Mouse (Mus musculus) liver, postnatal 0 days (tissue): ENCODE measurements at regions not wholly inside any gene's neighbourhood (a gene's known extent, or its start where the extent isn't known, plus 50 kb on each side); places are given as distances from the start of the nearest gene placed in this dataset.
"Not testable (repeated sequence)": the region's sequence is repeated elsewhere in the genome, so short reads cannot be mapped to it uniquely, and the experiment has no call there.

Experiments used
- ATAC-seq: fragments of 200-750 bp; cut with Nextera tagmentation; 2 replicates; pipeline ENCODE4 v1.8.0; 2017; ENCODE audit warnings: mild to moderate bottlenecking, moderate library complexity
- DNase-seq: peaks from one replicate; pipeline ENCODE4 v3.0.0-alpha.2; 2016
- H3K27ac ChIP-seq: fragments of 300-500 bp; sonication (generic); 2 replicates; pipeline ENCODE4 v1.5.1; 2014; ENCODE audit warnings: antibody characterized with exemption, moderate library complexity, mild to moderate bottlenecking, low read depth
- H3K27me3 ChIP-seq: fragments of 300-500 bp; sonication (generic); 2 replicates; pipeline ENCODE4 v1.6.1; 2014; ENCODE audit warnings: low read length, control low read depth, mixed read lengths; ENCODE audit not compliant: insufficient read depth
- H3K36me3 ChIP-seq: fragments of 300-500 bp; sonication (generic); replicated peaks from 2 replicates; pipeline ENCODE4 v1.6.1; 2014; ENCODE audit warnings: mild to moderate bottlenecking, control low read depth, low read length, moderate library complexity, mixed read lengths; ENCODE audit not compliant: insufficient read depth
- H3K4me1 ChIP-seq: fragments of 300-500 bp; sonication (generic); 2 replicates; pipeline ENCODE4 v1.6.1; 2014; ENCODE audit warnings: antibody characterized with exemption, mild to moderate bottlenecking, control low read depth; ENCODE audit not compliant: insufficient read depth
- H3K4me2 ChIP-seq: fragments of 300-500 bp; sonication (generic); 2 replicates; pipeline ENCODE4 v1.6.1; 2014; ENCODE audit warnings: low read depth, mild to moderate bottlenecking, low read length, moderate library complexity, mixed read lengths
- H3K4me3 ChIP-seq: fragments of 300-500 bp; sonication (generic); 2 replicates; pipeline ENCODE4 v1.5.1; 2014; ENCODE audit warnings: low read depth, low read length
- H3K9ac ChIP-seq: fragments of 300-500 bp; sonication (generic); replicated peaks from 2 replicates; pipeline ENCODE4 v1.6.1; 2014; ENCODE audit warnings: mild to moderate bottlenecking, moderate library complexity
- H3K9me3 ChIP-seq: fragments of 300-500 bp; sonication (generic); 2 replicates; pipeline ENCODE4 v1.6.1; 2016; ENCODE audit warnings: mild to moderate bottlenecking, control low read depth, low read length, mixed read lengths
- CTCF ChIP-seq: sonication (generic); IDR thresholded peaks from 2 replicates; pipeline ENCODE4 v1.5.1; 2016; ENCODE audit warnings: antibody characterized with exemption, low read depth
- EP300 ChIP-seq: IDR thresholded peaks from 2 replicates; pipeline ENCODE4 v1.6.1; 2016; ENCODE audit warnings: antibody characterized with exemption, low read depth, mild to moderate bottlenecking
- WGBS: fragments of 180-500 bp; shearing (Covaris S2); extraction: QIAGEN DNeasy Blood & Tissue Kit; methylation state at CpG from one replicate; pipeline ENCODE4 v1.1.7; 2014; ENCODE audit not compliant: insufficient replicate concordance; 5-methylcytosine and 5-hydroxymethylcytosine counted together

- no peaks in the 10 kb centered on the region for H3K4me1 ChIP-seq
- no peak overlapping the region for H3K9ac ChIP-seq
- no peak for ATAC-seq
- no peak for TF ChIP-seq EP300
- no peaks in the 10 kb centered on the region for H3K27me3 ChIP-seq
- H3K4me2 ChIP-seq = no peak overlapping the region
- H3K27ac ChIP-seq = no peak overlapping the region
- no peaks in the 10 kb centered on the region for H3K36me3 ChIP-seq
- no peak for DNase-seq
- 71% methylated on average over 6 of the region's 6 CpGs for WGBS
- no peak overlapping the region for H3K4me3 ChIP-seq
- H3K9me3 ChIP-seq = no peaks in the 10 kb centered on the region
Observed at GRCm38 (mm10) chr4:10670846-10671428, 203.4 kb upstream of the 2610301B20Rik start.

DNA sequence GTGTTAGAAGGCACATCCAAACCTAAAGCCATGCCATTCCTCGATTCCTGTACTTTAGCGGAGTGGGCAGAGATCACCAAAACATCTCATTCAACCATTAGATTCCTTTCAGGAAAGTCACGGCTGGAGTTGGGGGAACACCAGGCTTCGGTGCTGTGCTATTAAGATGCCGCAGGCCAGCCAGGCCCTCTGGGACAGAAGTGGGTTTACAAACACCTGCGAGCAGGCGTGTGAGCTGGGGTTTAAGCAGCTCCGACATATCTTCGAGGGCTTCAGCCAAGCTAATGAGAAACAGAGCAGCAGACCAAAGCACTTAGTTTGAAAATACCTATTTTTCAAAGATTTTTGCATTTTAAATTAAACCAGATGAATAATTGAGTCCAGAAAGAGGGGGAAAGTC, 183.2 kb upstream of the 2610301B20Rik start:
- H3K27me3 ChIP-seq = no peaks in the 10 kb centered on the region
- no peak overlapping the region for H3K27ac ChIP-seq
- 84% methylated on average over 9 of the region's 9 CpGs for WGBS
- H3K9me3 ChIP-seq = no peaks in the 10 kb centered on the region
- DNase-seq = no peak
- TF ChIP-seq EP300 = no peak
- TF ChIP-seq CTCF = no peak
- ATAC-seq = no peak
- H3K4me1 ChIP-seq = no peaks in the 10 kb centered on the region
- H3K4me3 ChIP-seq = no peak overlapping the region
- no peak overlapping the region for H3K9ac ChIP-seq
- H3K36me3 ChIP-seq = no peaks in the 10 kb centered on the region
- no peak overlapping the region for H3K4me2 ChIP-seq

DNA sequence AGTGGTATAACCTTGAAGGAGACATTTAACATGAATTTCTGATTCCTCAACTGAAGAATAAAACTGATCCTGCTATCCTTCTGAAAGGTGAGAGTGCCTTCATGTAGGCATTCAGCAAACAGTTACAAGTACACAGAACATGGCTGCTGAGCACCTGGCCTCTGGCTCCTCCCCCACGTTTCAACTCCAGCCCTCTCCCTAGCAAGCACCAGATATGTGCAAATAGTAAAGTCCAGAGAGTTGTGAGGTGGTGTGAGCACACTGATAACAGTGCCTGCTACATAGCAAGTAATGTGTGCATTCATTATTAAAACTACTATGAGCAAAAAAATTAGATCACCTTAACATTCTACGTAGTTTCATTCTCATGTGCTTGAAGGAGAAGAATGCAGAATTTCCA, 181.4 kb upstream of the 2610301B20Rik start:
- DNase-seq (no peak), ATAC-seq (peak; percentile 85; the same call in 1 of the 2 replicates)
- Histone ChIP-seq H3K27ac (no peak overlapping the region), H3K9me3 (no peaks in the 10 kb centered on the region), H3K4me2 (no peak overlapping the region), H3K27me3 (no peaks in the 10 kb centered on the region), H3K9ac (no peak overlapping the region), H3K4me1 (no peaks in the 10 kb centered on the region), H3K36me3 (no peaks in the 10 kb centered on the region), H3K4me3 (no peak overlapping the region)
- 49% methylated on average over 2 of the region's 2 CpGs for WGBS
- TF ChIP-seq EP300 (no peak), CTCF (no peak)

GRCm38 (mm10) chr4:10693446-10694105, 180.7 kb upstream of the 2610301B20Rik start:
- H3K36me3 ChIP-seq = no peaks in the 10 kb centered on the region
- no peaks in the 10 kb centered on the region for H3K27me3 ChIP-seq
- DNase-seq = no peak
- no peaks in the 10 kb centered on the region for H3K9me3 ChIP-seq
- TF ChIP-seq CTCF (no peak), EP300 (no peak)
- H3K27ac ChIP-seq = no peak overlapping the region
- no peaks in the 10 kb centered on the region for H3K4me1 ChIP-seq
- no CpG with 5 or more reads among the region's 15 CpGs for WGBS
- no peak overlapping the region for H3K9ac ChIP-seq
- peak overlapping the region; percentile 4; the same call in 1 of the 2 replicates for H3K4me2 ChIP-seq
- H3K4me3 ChIP-seq = no peak overlapping the region; the same call in 1 of the 2 replicates
- ATAC-seq = no peak

- not testable (repeated sequence) for H3K4me3 ChIP-seq, H3K4me2 ChIP-seq, H3K27me3 ChIP-seq, H3K9ac ChIP-seq, H3K4me1 ChIP-seq, H3K36me3 ChIP-seq, H3K27ac ChIP-seq, ATAC-seq, H3K9me3 ChIP-seq
- DNase-seq = peak; percentile 48
- 52% methylated on average over 8 of the region's 21 CpGs for WGBS
Observed at GRCm38 (mm10) chr4:10694106-10694748, 180.1 kb upstream of the 2610301B20Rik start.

DNA sequence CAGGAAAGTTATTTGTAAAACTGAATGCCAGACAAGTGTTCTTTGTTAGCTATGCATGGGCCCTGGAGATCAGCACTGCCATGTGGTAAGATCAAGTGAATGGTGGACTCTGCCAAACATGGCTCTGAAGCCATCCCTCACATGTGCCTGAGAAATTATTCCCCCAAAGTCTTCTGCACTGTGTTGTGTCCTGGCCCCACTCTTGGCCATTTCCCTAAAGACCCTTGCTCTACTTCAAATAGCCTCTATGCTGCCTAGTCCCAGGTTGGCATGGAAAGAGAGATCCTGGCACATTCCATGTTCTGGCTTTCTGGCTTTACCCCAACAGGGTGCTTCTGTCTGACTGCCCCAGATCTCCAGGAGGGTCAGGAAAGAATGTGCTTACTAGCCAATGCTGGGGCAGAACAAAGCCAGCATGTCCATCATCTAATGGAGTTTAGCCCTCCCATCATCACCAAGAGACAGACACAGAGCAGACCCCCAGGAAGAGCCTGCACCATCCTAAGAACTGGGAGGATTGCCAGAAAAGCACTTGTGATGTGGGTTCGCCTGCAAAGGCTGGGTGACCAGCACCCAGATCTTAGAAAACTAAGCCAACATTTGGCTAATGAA, 177.0 kb upstream of the 2610301B20Rik start:
- Histone ChIP-seq H3K4me3 (no peak overlapping the region), H3K36me3 (no peaks in the 10 kb centered on the region), H3K27ac (no peak overlapping the region), H3K9ac (no peak overlapping the region), H3K27me3 (no peaks in the 10 kb centered on the region), H3K4me2 (no peak overlapping the region), H3K4me1 (no peaks in the 10 kb centered on the region), H3K9me3 (no peaks in the 10 kb centered on the region)
- TF ChIP-seq CTCF (no peak), EP300 (no peak)
- no peak for DNase-seq
- ATAC-seq = no peak
- WGBS = 71% methylated on average over 1 of the region's 1 CpGs
